Mouse (Mus musculus): Measurements from ENCODE around the gene Olfr556. TPM values are rescaled to one million over a fixed set of nuclear protein-coding genes. Genes with fewer than 3 reads are reported as not detected.
"Not testable (repeated sequence)": the region's sequence is repeated elsewhere in the genome, so short reads cannot be mapped to it uniquely, and the experiment has no call there.

The Olfr556 gene
- polyA plus RNA-seq (2017; shearing (Covaris generic)) = under 1 TPM in 1 of 2 experiments, not detected in 1; 0.12 TPM

GRCm38 (mm10) chr7:102664599-102664998, at the start of gene Olfr556:
TSS of gene Olfr556 (plus strand) at chr7:102664899.
- no peak for ATAC-seq

GRCm38 (mm10) chr7:102618118-102618517, 46.6 kb upstream of the Olfr556 start, which contains the start of gene Olfr553:
TSS of gene Olfr553 (minus strand) at chr7:102618218.
- ATAC-seq = no peak

GRCm38 (mm10) chr7:102619608-102620007, 45.1 kb upstream of the Olfr556 start:
- ATAC-seq = no peak

- ATAC-seq = not testable (repeated sequence)
Observed at GRCm38 (mm10) chr7:102620368-102620767, 44.3 kb upstream of the Olfr556 start.

- no peak for ATAC-seq
Observed at GRCm38 (mm10) chr7:102636665-102637064, 28.0 kb upstream of the Olfr556 start.

- ATAC-seq = no peak
Observed at GRCm38 (mm10) chr7:102638132-102638531, 26.6 kb upstream of the Olfr556 start, which contains the start of gene Olfr554. TSS of gene Olfr554 (plus strand) at chr7:102638432.

- not testable (repeated sequence) for ATAC-seq
Observed at GRCm38 (mm10) chr7:102644945-102645344, 19.8 kb upstream of the Olfr556 start.

- no peak for ATAC-seq
Observed at GRCm38 (mm10) chr7:102658523-102658922, 6.2 kb upstream of the Olfr556 start, which contains the start of gene Olfr555. TSS of gene Olfr555 (plus strand) at chr7:102658823.

GRCm38 (mm10) chr7:102665378-102665777, 679 bp downstream of the Olfr556 start:
- no peak for ATAC-seq

GRCm38 (mm10) chr7:102676225-102676624, 11.5 kb downstream of the Olfr556 start:
- ATAC-seq = no peak

GRCm38 (mm10) chr7:102681916-102682315, 17.2 kb downstream of the Olfr556 start:
- no peak for ATAC-seq

- peak; percentile 100 for ATAC-seq
Observed at GRCm38 (mm10) chr7:102686944-102687501, 22.3 kb downstream of the Olfr556 start, which contains the start of gene Trim68. TSS of gene Trim68 (minus strand) at chr7:102687327.

- peak; percentile 76 for ATAC-seq
Observed at GRCm38 (mm10) chr7:102695358-102696125, 30.8 kb downstream of the Olfr556 start, which contains the start of gene Olfr557. TSS of gene Olfr557 (plus strand) at chr7:102695910.

GRCm38 (mm10) chr7:102698461-102698860, 33.8 kb downstream of the Olfr556 start:
- ATAC-seq = no peak

GRCm38 (mm10) chr7:102701915-102702314, 37.2 kb downstream of the Olfr556 start, which contains the start of gene Olfr558:
TSS of gene Olfr558 (plus strand) at chr7:102702215.
- ATAC-seq = no peak

GRCm38 (mm10) chr7:102718970-102719369, 54.3 kb downstream of the Olfr556 start, which contains the start of gene Olfr33:
TSS of gene Olfr33 (minus strand) at chr7:102719070.
- ATAC-seq = no peak

Other genes starting within 250 kb of the Olfr556 start
- gene Rrm1, start 223.2 kb upstream of the Olfr556 start, polyA plus RNA-seq (2017; shearing (Covaris generic)) = 10 to 100 TPM; 82.6 to 87.8 TPM
- under 1 TPM in 1 of 2 experiments, not detected in 1; 0.29 TPM for gene Olfr543, start 183.2 kb upstream of the Olfr556 start, polyA plus RNA-seq (2017; shearing (Covaris generic))
- gene Olfr544, start 176.6 kb upstream of the Olfr556 start, polyA plus RNA-seq (2017; shearing (Covaris generic)) = under 1 TPM in 1 of 2 experiments, not detected in 1; 0.17 TPM
- not detected for gene Olfr545, start 165.3 kb upstream of the Olfr556 start, polyA plus RNA-seq (2017; shearing (Covaris generic))
- not detected for gene Olfr547, start 130.2 kb upstream of the Olfr556 start, polyA plus RNA-seq (2017; shearing (Covaris generic))
- not detected for gene Olfr548-ps1, start 124.0 kb upstream of the Olfr556 start, polyA plus RNA-seq (2017; shearing (Covaris generic))
- not detected for gene Olfr549, start 115.0 kb upstream of the Olfr556 start, polyA plus RNA-seq (2017; shearing (Covaris generic))
- 10 to 100 TPM in 1 of 2 experiments, 1 to 10 TPM in 1; 9.7 to 10.3 TPM for gene Trim21, start 99.4 kb upstream of the Olfr556 start, polyA plus RNA-seq (2017; shearing (Covaris generic))
- under 1 TPM in 1 of 2 experiments, not detected in 1; 0.11 TPM for gene Olfr550, start 93.5 kb upstream of the Olfr556 start, polyA plus RNA-seq (2017; shearing (Covaris generic))
- under 1 TPM in 1 of 2 experiments, not detected in 1; 0.08 TPM for gene Olfr551, start 73.0 kb upstream of the Olfr556 start, polyA plus RNA-seq (2017; shearing (Covaris generic))
- not detected for gene Olfr552, start 67.1 kb upstream of the Olfr556 start, polyA plus RNA-seq (2017; shearing (Covaris generic))
- not detected for gene Olfr553, start 46.7 kb upstream of the Olfr556 start, polyA plus RNA-seq (2017; shearing (Covaris generic))
- not detected for gene Olfr554, start 26.5 kb upstream of the Olfr556 start, polyA plus RNA-seq (2017; shearing (Covaris generic))
- gene Olfr555, start 6.1 kb upstream of the Olfr556 start, polyA plus RNA-seq (2017; shearing (Covaris generic)) = not detected
- 1 to 10 TPM; 9.2 to 9.3 TPM for gene Trim68, start 22.4 kb downstream of the Olfr556 start, polyA plus RNA-seq (2017; shearing (Covaris generic))
- gene Olfr557, start 31.0 kb downstream of the Olfr556 start, polyA plus RNA-seq (2017; shearing (Covaris generic)) = not detected
- gene Olfr558, start 37.3 kb downstream of the Olfr556 start, polyA plus RNA-seq (2017; shearing (Covaris generic)) = not detected
- not detected for gene Olfr33, start 54.2 kb downstream of the Olfr556 start, polyA plus RNA-seq (2017; shearing (Covaris generic))
- gene Olfr559, start 62.6 kb downstream of the Olfr556 start, polyA plus RNA-seq (2017; shearing (Covaris generic)) = not detected
- gene Olfr560, start 94.5 kb downstream of the Olfr556 start, polyA plus RNA-seq (2017; shearing (Covaris generic)) = not detected
- not detected for gene Olfr78, start 94.6 kb downstream of the Olfr556 start, polyA plus RNA-seq (2017; shearing (Covaris generic))
- gene Olfr561, start 106.3 kb downstream of the Olfr556 start, polyA plus RNA-seq (2017; shearing (Covaris generic)) = not detected
- gene Olfr564, start 138.6 kb downstream of the Olfr556 start, polyA plus RNA-seq (2017; shearing (Covaris generic)) = not detected
- under 1 TPM in 1 of 2 experiments, not detected in 1; 0.16 TPM for gene Olfr566, start 193.9 kb downstream of the Olfr556 start, polyA plus RNA-seq (2017; shearing (Covaris generic))
- gene Olfr568, start 212.2 kb downstream of the Olfr556 start, polyA plus RNA-seq (2017; shearing (Covaris generic)) = not detected
- not detected for gene Olfr569, start 226.0 kb downstream of the Olfr556 start, polyA plus RNA-seq (2017; shearing (Covaris generic))
- not detected for gene Olfr570, start 229.7 kb downstream of the Olfr556 start, polyA plus RNA-seq (2017; shearing (Covaris generic))

Data from activated CD4-positive, CD25-positive, alpha-beta regulatory T cell, adult 4 months (primary cell).